Mouse (Mus musculus) liver, postnatal 0 days (tissue): ENCODE data around the gene Gabarap. TPM values are rescaled to one million over a fixed set of nuclear protein-coding genes. Genes with fewer than 3 reads are reported as not detected.
"Not testable (repeated sequence)": the region's sequence is repeated elsewhere in the genome, so short reads cannot be mapped to it uniquely, and the experiment has no call there.

Experiments
- ATAC-seq: fragments of 200-750 bp; cut with Nextera tagmentation; 2 replicates; pipeline ENCODE4 v1.8.0; 2017; ENCODE audit warnings: mild to moderate bottlenecking, moderate library complexity
- DNase-seq: peaks from one replicate; pipeline ENCODE4 v3.0.0-alpha.2; 2016
- H3K27ac ChIP-seq: fragments of 300-500 bp; sonication (generic); 2 replicates; pipeline ENCODE4 v1.5.1; 2014; ENCODE audit warnings: antibody characterized with exemption, moderate library complexity, mild to moderate bottlenecking, low read depth
- H3K27me3 ChIP-seq: fragments of 300-500 bp; sonication (generic); 2 replicates; pipeline ENCODE4 v1.6.1; 2014; ENCODE audit warnings: low read length, control low read depth, mixed read lengths; ENCODE audit not compliant: insufficient read depth
- H3K36me3 ChIP-seq: fragments of 300-500 bp; sonication (generic); replicated peaks from 2 replicates; pipeline ENCODE4 v1.6.1; 2014; ENCODE audit warnings: mild to moderate bottlenecking, control low read depth, low read length, moderate library complexity, mixed read lengths; ENCODE audit not compliant: insufficient read depth
- H3K4me1 ChIP-seq: fragments of 300-500 bp; sonication (generic); 2 replicates; pipeline ENCODE4 v1.6.1; 2014; ENCODE audit warnings: antibody characterized with exemption, mild to moderate bottlenecking, control low read depth; ENCODE audit not compliant: insufficient read depth
- H3K4me2 ChIP-seq: fragments of 300-500 bp; sonication (generic); 2 replicates; pipeline ENCODE4 v1.6.1; 2014; ENCODE audit warnings: low read depth, mild to moderate bottlenecking, low read length, moderate library complexity, mixed read lengths
- H3K4me3 ChIP-seq: fragments of 300-500 bp; sonication (generic); 2 replicates; pipeline ENCODE4 v1.5.1; 2014; ENCODE audit warnings: low read depth, low read length
- H3K9ac ChIP-seq: fragments of 300-500 bp; sonication (generic); replicated peaks from 2 replicates; pipeline ENCODE4 v1.6.1; 2014; ENCODE audit warnings: mild to moderate bottlenecking, moderate library complexity
- H3K9me3 ChIP-seq: fragments of 300-500 bp; sonication (generic); 2 replicates; pipeline ENCODE4 v1.6.1; 2016; ENCODE audit warnings: mild to moderate bottlenecking, control low read depth, low read length, mixed read lengths
- CTCF ChIP-seq: sonication (generic); IDR thresholded peaks from 2 replicates; pipeline ENCODE4 v1.5.1; 2016; ENCODE audit warnings: antibody characterized with exemption, low read depth
- EP300 ChIP-seq: IDR thresholded peaks from 2 replicates; pipeline ENCODE4 v1.6.1; 2016; ENCODE audit warnings: antibody characterized with exemption, low read depth, mild to moderate bottlenecking
- WGBS: fragments of 180-500 bp; shearing (Covaris S2); extraction: QIAGEN DNeasy Blood & Tissue Kit; methylation state at CpG from one replicate; pipeline ENCODE4 v1.1.7; 2014; ENCODE audit not compliant: insufficient replicate concordance; 5-methylcytosine and 5-hydroxymethylcytosine counted together
- polyA plus RNA-seq: library from polyadenylated mRNA; unstranded; fragments of >200 nt; fragmentation: Nextera tagmentation; extraction: Ambion mirVana; gene quantifications from 2 replicates; pipeline ENCODE4 v1.2.1, GENCODE M21; 2015

Gene Gabarap
- polyA plus RNA-seq, 1 experiment from 2014 or later, result 305 TPM

GRCm38 (mm10) chr11:70015677-70016076, 24.7 kb downstream of the Gabarap start:
- TF ChIP-seq CTCF (no peak), EP300 (no peak)
- Histone ChIP-seq H3K4me3 (peak overlapping the region; percentile 77; the same call in 1 of the 2 replicates), H3K4me2 (peak overlapping the region; percentile 90), H3K36me3 (peaks cover 27% of the 10 kb centered on the region), H3K9ac (no peak overlapping the region), H3K27ac (no peak overlapping the region), H3K27me3 (no peaks in the 10 kb centered on the region), H3K4me1 (peaks cover 16% of the 10 kb centered on the region), H3K9me3 (no peaks in the 10 kb centered on the region)
- no peak for DNase-seq
- WGBS, result 62% methylated on average over 6 of the region's 6 CpGs
- ATAC-seq, result no peak

GRCm38 (mm10) chr11:70016177-70016576, 25.2 kb downstream of the Gabarap start:
- not testable (repeated sequence) for H3K27ac ChIP-seq, H3K4me2 ChIP-seq, DNase-seq, ATAC-seq, H3K4me3 ChIP-seq, H3K9ac ChIP-seq, H3K9me3 ChIP-seq, H3K27me3 ChIP-seq
- H3K4me1 ChIP-seq, result peaks cover 20% of the 10 kb centered on the region
- peaks cover 23% of the 10 kb centered on the region for H3K36me3 ChIP-seq
- WGBS, result 69% methylated on average over 2 of the region's 2 CpGs

GRCm38 (mm10) chr11:70016669-70017068, 25.7 kb downstream of the Gabarap start, which contains the start of gene Dlg4:
Gene Dlg4, plus strand, starts transcription at chr11:70016942.
- no peak for ATAC-seq
- H3K4me1 ChIP-seq, result peaks cover 22% of the 10 kb centered on the region
- no peak within 1 kb of the TSS; the same call in 1 of the 2 replicates for H3K9ac ChIP-seq
- no peak for DNase-seq
- H3K27me3 ChIP-seq, result no peaks in the 10 kb centered on the region
- H3K36me3 ChIP-seq, result peaks cover 18% of the 10 kb centered on the region
- H3K27ac ChIP-seq, result no peak within 1 kb of the TSS
- no peaks in the 10 kb centered on the region for H3K9me3 ChIP-seq
- no peak within 1 kb of the TSS for H3K4me2 ChIP-seq
- H3K4me3 ChIP-seq, result no peak within 1 kb of the TSS
- WGBS, result 77% methylated on average over 3 of the region's 3 CpGs
- no peak for TF ChIP-seq CTCF
- no peak for TF ChIP-seq EP300

- Histone ChIP-seq H3K27me3 (no peaks in the 10 kb centered on the region), H3K27ac (no peak overlapping the region), H3K36me3 (peaks cover 12% of the 10 kb centered on the region), H3K4me2 (no peak overlapping the region), H3K9me3 (no peaks in the 10 kb centered on the region), H3K4me3 (no peak overlapping the region), H3K4me1 (peaks cover 22% of the 10 kb centered on the region), H3K9ac (no peak overlapping the region)
- WGBS, result 59% methylated on average over 7 of the region's 7 CpGs
- DNase-seq, result no peak
- no peak for TF ChIP-seq EP300
- no peak for TF ChIP-seq CTCF
- ATAC-seq, result no peak
Observed at GRCm38 (mm10) chr11:70017199-70017767, 26.3 kb downstream of the Gabarap start.

- peaks cover 22% of the 10 kb centered on the region for H3K4me1 ChIP-seq
- DNase-seq (no peak), ATAC-seq (no peak)
- H3K9ac ChIP-seq, result peak overlapping the region; percentile 57
- H3K4me3 ChIP-seq, result peak overlapping the region; percentile 45
- peak overlapping the region; percentile 73 for H3K4me2 ChIP-seq
- WGBS, result 5% methylated on average over 25 of the region's 25 CpGs
- no peak for TF ChIP-seq CTCF
- TF ChIP-seq EP300, result no peak
- no peaks in the 10 kb centered on the region for H3K9me3 ChIP-seq
- H3K27ac ChIP-seq, result peak overlapping the region; percentile 39; the same call in 1 of the 2 replicates
- H3K36me3 ChIP-seq, result peaks cover 2% of the 10 kb centered on the region; the same call in 1 of the 2 replicates
- 0 out of 2 replicates have a peak, but pooled peaks cover 4% of the 10 kb centered on the region for H3K27me3 ChIP-seq
Observed at GRCm38 (mm10) chr11:70018131-70018990, 27.4 kb downstream of the Gabarap start.

GRCm38 (mm10) chr11:70019495-70020021, 28.6 kb downstream of the Gabarap start:
- peaks cover 14% of the 10 kb centered on the region; the same call in 1 of the 2 replicates for H3K27me3 ChIP-seq
- no peak overlapping the region for H3K27ac ChIP-seq
- H3K36me3 ChIP-seq, result no peaks in the 10 kb centered on the region
- H3K9me3 ChIP-seq, result no peaks in the 10 kb centered on the region
- TF ChIP-seq CTCF, result no peak
- no peak overlapping the region for H3K9ac ChIP-seq
- ATAC-seq (no peak), DNase-seq (no peak)
- no peak overlapping the region for H3K4me2 ChIP-seq
- H3K4me3 ChIP-seq, result no peak overlapping the region
- 21% methylated on average over 1 of the region's 2 CpGs for WGBS
- H3K4me1 ChIP-seq, result peaks cover 20% of the 10 kb centered on the region
